Mouse (Mus musculus) liver, postnatal 0 days (tissue): ENCODE data around the gene Gm20425.

Experiments used
- CTCF ChIP-seq: sonication (generic); IDR thresholded peaks from 2 replicates; pipeline ENCODE4 v1.5.1; 2016; ENCODE audit warnings: antibody characterized with exemption, low read depth
- EP300 ChIP-seq: IDR thresholded peaks from 2 replicates; pipeline ENCODE4 v1.6.1; 2016; ENCODE audit warnings: antibody characterized with exemption, low read depth, mild to moderate bottlenecking

- no peak for TF ChIP-seq CTCF
- no peak for TF ChIP-seq EP300
These were observed 1.6 kb downstream of the Gm20425 start for GRCm38 (mm10) chr9:103228370-103229003.
